Mouse (Mus musculus) stomach, postnatal 0 days (tissue): ENCODE results near the gene Pde4b. TPM values are rescaled to one million over a fixed set of nuclear protein-coding genes. Genes with fewer than 3 reads are reported as not detected.

Source experiments
- ATAC-seq: fragments of 200-750 bp; cut with Nextera tagmentation; 2 replicates; pipeline ENCODE4 v1.8.0; 2017; ENCODE audit not compliant: low FRiP score, low TSS enrichment
- DNase-seq: peaks from one replicate; pipeline ENCODE4 v3.0.0-alpha.2; 2016; ENCODE audit warnings: low spot score
- H3K27ac ChIP-seq: fragments of 300-500 bp; sonication (generic); replicated peaks from 2 replicates; pipeline ENCODE4 v1.5.1; 2014; ENCODE audit warnings: mild to moderate bottlenecking, control low read depth
- H3K27me3 ChIP-seq: fragments of 300-500 bp; sonication (generic); 2 replicates; pipeline ENCODE4 v1.6.1; 2014; ENCODE audit warnings: low read length; ENCODE audit not compliant: control insufficient read depth, insufficient read depth
- H3K36me3 ChIP-seq: fragments of 300-500 bp; sonication (generic); 2 replicates; pipeline ENCODE4 v1.6.1; 2014; ENCODE audit warnings: low read length, mixed read lengths; ENCODE audit not compliant: control insufficient read depth, insufficient read depth
- H3K4me1 ChIP-seq: fragments of 300-500 bp; sonication (generic); replicated peaks from 2 replicates; pipeline ENCODE4 v1.6.1; 2014; ENCODE audit warnings: antibody characterized with exemption; ENCODE audit not compliant: control insufficient read depth, insufficient read depth
- H3K4me2 ChIP-seq: fragments of 300-500 bp; sonication (generic); replicated peaks from 2 replicates; pipeline ENCODE4 v1.6.1; 2014; ENCODE audit warnings: low read depth, mild to moderate bottlenecking, control low read depth, moderate library complexity
- H3K4me3 ChIP-seq: fragments of 300-500 bp; sonication (generic); 2 replicates; pipeline ENCODE4 v1.5.1; 2014; ENCODE audit warnings: low read depth, low read length, control low read depth
- H3K9ac ChIP-seq: fragments of 300-500 bp; sonication (generic); 2 replicates; pipeline ENCODE4 v1.6.1; 2014; ENCODE audit warnings: mild to moderate bottlenecking, low read length, control low read depth, mixed read lengths
- H3K9me3 ChIP-seq: fragments of 300-500 bp; sonication (generic); 2 replicates; pipeline ENCODE4 v1.6.1; 2016; ENCODE audit warnings: low read length; ENCODE audit not compliant: control insufficient read depth
- CTCF ChIP-seq: IDR thresholded peaks from 2 replicates; pipeline ENCODE4 v1.5.1; 2016; ENCODE audit warnings: antibody characterized with exemption, low read depth, mild to moderate bottlenecking, moderate library complexity
- EP300 ChIP-seq: optimal IDR thresholded peaks from 2 replicates; pipeline ENCODE3; 2016; ENCODE audit warnings: antibody characterized with exemption
- WGBS: fragments of 180-500 bp; shearing (Covaris S2); extraction: QIAGEN DNeasy Blood & Tissue Kit; methylation state at CpG from one replicate; pipeline ENCODE4 v1.1.7; 2014; 5-methylcytosine and 5-hydroxymethylcytosine counted together
- polyA plus RNA-seq: library from polyadenylated mRNA; unstranded; fragments of >200 nt; fragmentation: Nextera tagmentation; extraction: Ambion mirVana; gene quantifications from 2 replicates; pipeline ENCODE4 v1.2.1, GENCODE M21; 2015

The Pde4b gene
- polyA plus RNA-seq, 1 experiment from 2014 or later, result 9.1 TPM

- Histone ChIP-seq H3K9me3 (no peaks in the 10 kb centered on the region), H3K4me3 (no peak overlapping the region), H3K36me3 (peaks cover 8% of the 10 kb centered on the region), H3K27ac (no peak overlapping the region), H3K4me2 (no peak overlapping the region), H3K27me3 (no peaks in the 10 kb centered on the region), H3K9ac (no peak overlapping the region), H3K4me1 (no peaks in the 10 kb centered on the region)
- WGBS, result 92% methylated on average over 4 of the region's 4 CpGs
- no peak for DNase-seq
- no peak for ATAC-seq
- TF ChIP-seq EP300, result no peak
- no peak for TF ChIP-seq CTCF
Measured at GRCm38 (mm10) chr4:102605722-102606341, 518.5 kb downstream of the Pde4b start.

- Histone ChIP-seq H3K27ac (no peak overlapping the region), H3K27me3 (no peaks in the 10 kb centered on the region), H3K4me2 (no peak overlapping the region), H3K36me3 (peaks cover 5% of the 10 kb centered on the region), H3K9me3 (no peaks in the 10 kb centered on the region), H3K9ac (no peak overlapping the region), H3K4me1 (no peaks in the 10 kb centered on the region), H3K4me3 (no peak overlapping the region)
- no peak for DNase-seq
- WGBS, result 89% methylated on average over 8 of the region's 8 CpGs
- TF ChIP-seq EP300 (no peak), CTCF (no peak)
- no peak for ATAC-seq
Measured at GRCm38 (mm10) chr4:102606825-102607224, 519.5 kb downstream of the Pde4b start.

- Histone ChIP-seq H3K9me3 (no peaks in the 10 kb centered on the region), H3K4me2 (no peak overlapping the region), H3K27ac (no peak overlapping the region), H3K27me3 (no peaks in the 10 kb centered on the region), H3K4me1 (no peaks in the 10 kb centered on the region), H3K4me3 (no peak overlapping the region), H3K9ac (no peak overlapping the region), H3K36me3 (peaks cover 5% of the 10 kb centered on the region)
- no peak for ATAC-seq
- WGBS, result 87% methylated on average over 7 of the region's 7 CpGs
- DNase-seq, result no peak
- TF ChIP-seq EP300 (no peak), CTCF (no peak)
Measured at GRCm38 (mm10) chr4:102607744-102608416, 520.5 kb downstream of the Pde4b start.

GRCm38 (mm10) chr4:102612596-102612995 lies 525.3 kb downstream of the Pde4b start:
- Histone ChIP-seq H3K36me3 (no peaks in the 10 kb centered on the region), H3K4me3 (no peak overlapping the region), H3K27me3 (no peaks in the 10 kb centered on the region), H3K9ac (no peak overlapping the region), H3K4me1 (no peaks in the 10 kb centered on the region), H3K9me3 (no peaks in the 10 kb centered on the region), H3K27ac (no peak overlapping the region), H3K4me2 (no peak overlapping the region)
- ATAC-seq (no peak), DNase-seq (no peak)
- TF ChIP-seq EP300, result no peak
- TF ChIP-seq CTCF, result no peak
- 90% methylated on average over 4 of the region's 4 CpGs for WGBS

- H3K4me3 ChIP-seq, result no peak overlapping the region
- H3K36me3 ChIP-seq, result no peaks in the 10 kb centered on the region
- H3K9me3 ChIP-seq, result no peaks in the 10 kb centered on the region
- no peaks in the 10 kb centered on the region for H3K4me1 ChIP-seq
- ATAC-seq, result no peak
- no peak for DNase-seq
- no peak overlapping the region for H3K27ac ChIP-seq
- H3K9ac ChIP-seq, result no peak overlapping the region
- H3K27me3 ChIP-seq, result no peaks in the 10 kb centered on the region
- no peak overlapping the region for H3K4me2 ChIP-seq
- TF ChIP-seq CTCF (no peak), EP300 (no peak)
- 35% methylated on average over 4 of the region's 4 CpGs for WGBS
Measured at GRCm38 (mm10) chr4:102617774-102618173, 530.4 kb downstream of the Pde4b start.

GRCm38 (mm10) chr4:102618609-102619008 lies 531.3 kb downstream of the Pde4b start:
- WGBS, result 94% methylated on average over 3 of the region's 3 CpGs
- no peaks in the 10 kb centered on the region for H3K36me3 ChIP-seq

More at GRCm38 (mm10) chr4:102618609-102619008, 531.3 kb downstream of the Pde4b start:
- ATAC-seq (no peak), DNase-seq (no peak)
- no peaks in the 10 kb centered on the region for H3K4me1 ChIP-seq
- H3K27ac ChIP-seq, result no peak overlapping the region
- H3K9me3 ChIP-seq, result no peaks in the 10 kb centered on the region
- no peak overlapping the region for H3K4me2 ChIP-seq
- TF ChIP-seq CTCF, result no peak
- no peak for TF ChIP-seq EP300
- H3K4me3 ChIP-seq, result no peak overlapping the region
- no peak overlapping the region for H3K9ac ChIP-seq
- H3K27me3 ChIP-seq, result no peaks in the 10 kb centered on the region
